Mouse (Mus musculus) kidney, adult 9 months (tissue): ENCODE data around the gene Etnk2.

Experiments
- DNase-seq: peaks from one replicate; pipeline ENCODE4 v3.0.0; 2022

Gene Etnk2

GRCm38 (mm10) chr1:133353371-133353809 lies 10.0 kb upstream of the Etnk2 start:
- peak; percentile 87 for DNase-seq

GRCm38 (mm10) chr1:133355469-133355868 lies 7.9 kb upstream of the Etnk2 start:
- no peak for DNase-seq

- DNase-seq = no peak
Observed at GRCm38 (mm10) chr1:133355912-133356311, 7.5 kb upstream of the Etnk2 start.

GRCm38 (mm10) chr1:133356330-133356729 lies 7.0 kb upstream of the Etnk2 start:
- no peak for DNase-seq

- peak; percentile 64 for DNase-seq
Observed at GRCm38 (mm10) chr1:133361006-133361405, 2.4 kb upstream of the Etnk2 start.

GRCm38 (mm10) chr1:133362103-133362502 lies 1.3 kb upstream of the Etnk2 start:
- DNase-seq = no peak

- no peak for DNase-seq
Observed at GRCm38 (mm10) chr1:133364022-133364630, 754 bp downstream of the Etnk2 start.

- DNase-seq = no peak
Observed at GRCm38 (mm10) chr1:133364890-133365289, 1.5 kb downstream of the Etnk2 start.

- no peak for DNase-seq
Observed at GRCm38 (mm10) chr1:133366951-133367605, 3.7 kb downstream of the Etnk2 start.

GRCm38 (mm10) chr1:133367606-133368488 lies 4.5 kb downstream of the Etnk2 start:
- no peak for DNase-seq

GRCm38 (mm10) chr1:133368644-133369043 lies 5.3 kb downstream of the Etnk2 start:
- no peak for DNase-seq

GRCm38 (mm10) chr1:133370352-133370751 lies 7.0 kb downstream of the Etnk2 start:
- DNase-seq = no peak

- DNase-seq = no peak
Observed at GRCm38 (mm10) chr1:133371431-133371830, 8.1 kb downstream of the Etnk2 start.

- DNase-seq = peak; percentile 52
Observed at GRCm38 (mm10) chr1:133372113-133372512, 8.7 kb downstream of the Etnk2 start.

GRCm38 (mm10) chr1:133375696-133376346 lies 12.4 kb downstream of the Etnk2 start:
- DNase-seq = peak; percentile 95

GRCm38 (mm10) chr1:133377547-133377946 lies 14.2 kb downstream of the Etnk2 start:
- DNase-seq = no peak

- no peak for DNase-seq
Observed at GRCm38 (mm10) chr1:133379254-133379985, 16.0 kb downstream of the Etnk2 start.

GRCm38 (mm10) chr1:133379986-133380320 lies 16.6 kb downstream of the Etnk2 start:
- DNase-seq = no peak

GRCm38 (mm10) chr1:133380347-133381065 lies 17.1 kb downstream of the Etnk2 start:
- DNase-seq = peak; percentile 75

- DNase-seq = peak; percentile 44
Observed at GRCm38 (mm10) chr1:133382008-133382407, 18.6 kb downstream of the Etnk2 start.

- no peak for DNase-seq
Observed at GRCm38 (mm10) chr1:133382552-133383155, 19.3 kb downstream of the Etnk2 start.
